Mouse (Mus musculus) frontal cortex, postnatal 14 days (tissue): ENCODE data around the gene Nrtn.

Source experiments
- DNase-seq, 2 experiments: peaks; one replicate each; pipeline ENCODE4 v3.0.0; 2022; ENCODE audit warnings: low spot score in 2 of 2

Gene Nrtn

GRCm38 (mm10) chr17:56762769-56763731, 5.7 kb upstream of the Nrtn start:
- peak; percentile 48 to 54 for DNase-seq

- DNase-seq, result peak; percentile 61 to 79
Observed at GRCm38 (mm10) chr17:56761991-56762410, 4.7 kb upstream of the Nrtn start.

- no peak for DNase-seq
Observed at GRCm38 (mm10) chr17:56761077-56761476, 3.7 kb upstream of the Nrtn start.

GRCm38 (mm10) chr17:56759261-56759660, 1.9 kb upstream of the Nrtn start:
- DNase-seq, result no peak

- peak; percentile 51 to 56 for DNase-seq
Observed at GRCm38 (mm10) chr17:56758132-56758531, 802 bp upstream of the Nrtn start.

- DNase-seq, result no peak
Observed at GRCm38 (mm10) chr17:56756703-56757399, 479 bp downstream of the Nrtn start.

- DNase-seq, result no peak
Observed at GRCm38 (mm10) chr17:56754271-56755185, 2.8 kb downstream of the Nrtn start.

- no peak for DNase-seq
Observed at GRCm38 (mm10) chr17:56753452-56753851, 3.9 kb downstream of the Nrtn start.

- no peak for DNase-seq
Observed at GRCm38 (mm10) chr17:56751404-56752072, 5.8 kb downstream of the Nrtn start.

GRCm38 (mm10) chr17:56744173-56744572, 13.2 kb downstream of the Nrtn start:
- DNase-seq, result no peak

- DNase-seq, result no peak
Observed at GRCm38 (mm10) chr17:56740788-56741160, 16.6 kb downstream of the Nrtn start.

- no peak for DNase-seq
Observed at GRCm38 (mm10) chr17:56740118-56740787, 17.1 kb downstream of the Nrtn start.

- no peak for DNase-seq
Observed at GRCm38 (mm10) chr17:56738221-56738620, 19.1 kb downstream of the Nrtn start.

- no peak for DNase-seq
Observed at GRCm38 (mm10) chr17:56736534-56736933, 20.8 kb downstream of the Nrtn start.

GRCm38 (mm10) chr17:56729656-56730055, 27.7 kb downstream of the Nrtn start:
- DNase-seq, result no peak

GRCm38 (mm10) chr17:56729151-56729550, 28.2 kb downstream of the Nrtn start:
- no peak for DNase-seq

- no peak for DNase-seq
Observed at GRCm38 (mm10) chr17:56728117-56728516, 29.2 kb downstream of the Nrtn start.

- no peak for DNase-seq
Observed at GRCm38 (mm10) chr17:56727659-56728058, 29.7 kb downstream of the Nrtn start.

GRCm38 (mm10) chr17:56727029-56727649, 30.2 kb downstream of the Nrtn start:
- DNase-seq, result no peak
